Mouse (Mus musculus): Measurements from ENCODE around the gene Dip2c.

The Dip2c gene

DNA sequence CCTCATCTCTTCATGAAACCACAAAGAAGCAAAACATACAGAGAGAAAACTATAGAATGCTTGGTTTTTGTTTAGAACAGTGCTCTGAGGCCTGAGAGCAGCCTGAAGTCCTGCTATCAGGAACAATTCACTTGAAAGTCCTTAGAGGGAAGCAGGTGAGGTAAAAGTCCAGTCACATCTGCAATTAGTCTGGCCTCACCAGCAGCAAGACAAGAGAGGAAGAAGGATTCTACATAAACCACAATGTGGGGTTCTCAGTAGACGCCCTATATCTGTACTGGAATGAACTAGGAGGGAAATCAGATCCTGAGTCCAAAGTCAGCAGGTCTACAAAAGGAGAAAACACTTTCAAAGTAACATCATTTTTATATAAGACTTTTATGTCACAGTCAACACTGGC, 438.9 kb downstream of the Dip2c start:
- DNase-seq (ENCODE audit: low read depth, low spot score), result no peak

Data from telencephalon, adult 2 months (tissue).